Mouse (Mus musculus) brain, embryonic 14.5 days (tissue): ENCODE results near the gene Galnt10.

Experiments used
- CTCF ChIP-seq: fragments of 200-500 bp; IDR thresholded peaks from 2 replicates; pipeline ENCODE4 v1.5.1; 2012; ENCODE audit warnings: inconsistent platforms, mild to moderate bottlenecking, moderate library complexity, borderline replicate concordance; ENCODE audit not compliant: insufficient read depth, insufficient read length; ENCODE audit errors: extremely low read depth
- POLR2A ChIP-seq: fragments of 200-500 bp; IDR thresholded peaks from 2 replicates; pipeline ENCODE4 v1.6.1; 2012; ENCODE audit warnings: mild to moderate bottlenecking, inconsistent platforms, borderline replicate concordance; ENCODE audit not compliant: poor library complexity, insufficient read depth, insufficient read length, severe bottlenecking; ENCODE audit errors: extremely low read depth

- TF ChIP-seq POLR2A (no peak), CTCF (no peak)
These were observed 130.6 kb downstream of the Galnt10 start for GRCm38 (mm10) chr11:57775868-57776267.
